Mouse (Mus musculus): ENCODE data around the gene BC025446. TPM values are rescaled to one million over a fixed set of nuclear protein-coding genes. Genes with fewer than 3 reads are reported as not detected.

Gene BC025446
- polyA plus RNA-seq, 1 experiment from 2014 or later = not detected

GRCm38 (mm10) chr15:75271426-75271825, 55.2 kb downstream of the BC025446 start:
- WGBS = 82% methylated on average over 1 of the region's 1 CpGs

DNA sequence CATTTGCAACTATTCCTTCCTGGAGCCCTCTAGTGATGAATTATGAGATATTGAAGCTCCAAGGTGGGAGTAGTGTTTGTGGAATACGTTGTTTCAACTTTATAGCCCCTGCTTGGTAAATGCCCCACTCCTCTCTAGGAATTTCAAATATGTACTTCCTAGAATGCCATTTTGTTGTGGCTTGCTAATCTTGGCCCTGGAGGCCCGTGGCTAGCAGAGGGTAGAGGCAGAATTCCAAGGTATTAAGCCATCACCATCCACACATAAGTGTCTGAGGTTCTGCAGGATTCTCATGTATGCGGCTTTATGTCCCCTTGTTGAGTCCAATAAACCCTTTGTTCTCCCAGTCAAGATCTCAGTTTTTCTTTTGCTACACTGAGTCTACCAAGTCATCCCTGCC, 55.7 kb downstream of the BC025446 start:
- Histone ChIP-seq H3K27ac (replicated peaks; ENCODE audit: low read depth, low read length) (no peak overlapping the region), H3K27me3 (ENCODE audit: control insufficient read depth, insufficient read depth, low read length) (no peaks in the 10 kb centered on the region), H3K36me3 (ENCODE audit: control insufficient read depth, insufficient read depth, low read length) (no peaks in the 10 kb centered on the region), H3K9ac (replicated peaks; ENCODE audit: low read length) (no peak overlapping the region), H3K4me3 (replicated peaks; ENCODE audit: low read depth, low read length) (no peak overlapping the region), H3K9me3 (ENCODE audit: control insufficient read depth, low read length) (no peaks in the 10 kb centered on the region), H3K4me2 (ENCODE audit: low read length) (no peak overlapping the region), H3K4me1 (ENCODE audit: control insufficient read depth, insufficient read depth, low read length) (no peaks in the 10 kb centered on the region)
- 70% methylated on average over 3 of the region's 3 CpGs for WGBS
- DNase-seq (no peak), ATAC-seq (ENCODE audit: low FRiP score, low TSS enrichment) (no peak)

More at GRCm38 (mm10) chr15:75271426-75271825, 55.2 kb downstream of the BC025446 start:
- no peaks in the 10 kb centered on the region for H3K9me3 ChIP-seq (ENCODE audit: control insufficient read depth, low read length)
- H3K4me1 ChIP-seq (ENCODE audit: control insufficient read depth, insufficient read depth, low read length) = no peaks in the 10 kb centered on the region
- ATAC-seq (ENCODE audit: low FRiP score, low TSS enrichment) = no peak
- DNase-seq = no peak
- no peak overlapping the region for H3K4me2 ChIP-seq (ENCODE audit: low read length)
- no peaks in the 10 kb centered on the region for H3K27me3 ChIP-seq (ENCODE audit: control insufficient read depth, insufficient read depth, low read length)
- H3K4me3 ChIP-seq (replicated peaks; ENCODE audit: low read depth, low read length) = no peak overlapping the region
- H3K27ac ChIP-seq (replicated peaks; ENCODE audit: low read depth, low read length) = no peak overlapping the region
- no peaks in the 10 kb centered on the region for H3K36me3 ChIP-seq (ENCODE audit: control insufficient read depth, insufficient read depth, low read length)
- H3K9ac ChIP-seq (replicated peaks; ENCODE audit: low read length) = no peak overlapping the region

Other genes with a start within 250 kb of the BC025446 start
- gene Ly6i, start 232.9 kb upstream of the BC025446 start, polyA plus RNA-seq (2014; fragmentation: Nextera tagmentation; extraction: Ambion mirVana) = not detected in 2 replicates
- gene Ly6a, start 218.3 kb upstream of the BC025446 start, polyA plus RNA-seq (2014; fragmentation: Nextera tagmentation; extraction: Ambion mirVana) = 0.55 and 1.5 TPM in 2 replicates
- 3.1 and 4.0 TPM in 2 replicates for gene Ly6c1, start 167.5 kb upstream of the BC025446 start, polyA plus RNA-seq (2014; fragmentation: Nextera tagmentation; extraction: Ambion mirVana)
- gene Ly6c2, start 104.4 kb upstream of the BC025446 start, polyA plus RNA-seq (2014; fragmentation: Nextera tagmentation; extraction: Ambion mirVana) = 0.88 TPM in 1 of 2 replicates, not detected in the other
- gene Ly6g, start 61.1 kb upstream of the BC025446 start, polyA plus RNA-seq (2014; fragmentation: Nextera tagmentation; extraction: Ambion mirVana) = not detected in 2 replicates
- not detected in 2 replicates for gene Ly6f, start 52.0 kb downstream of the BC025446 start, polyA plus RNA-seq (2014; fragmentation: Nextera tagmentation; extraction: Ambion mirVana)

All from midbrain, embryonic 14.5 days (tissue).